Mouse (Mus musculus) left cerebral cortex, adult 6 months (tissue): ENCODE measurements around the gene Cox7a2l. TPM values are rescaled to one million over a fixed set of nuclear protein-coding genes. Genes with fewer than 3 reads are reported as not detected.

Experiments
- long read RNA-seq, 2 experiments: library from polyadenylated mRNA; unstranded; transcript quantifications; one replicate each; pipeline ENCODE4 v2.0.0; 2019 to 2020
- polyA plus RNA-seq: library from polyadenylated mRNA; unstranded; fragments of <200 nt; fragmentation: Nextera tagmentation; gene quantifications from 2 replicates; pipeline ENCODE4 v1.2.3, GENCODE M21; 2021

Gene Cox7a2l
- 484 and 597 TPM in 2 replicates for polyA plus RNA-seq
- long read RNA-seq, experiment 1, transcript Cox7a2l-201 (3 exons, 1,076 nt) = major isoform, 676 of 708 reads
- long read RNA-seq, experiment 1, partial matches to known transcripts = 3 of 708 reads
- long read RNA-seq, experiment 1, other reads (novel, unspliced or antisense) = 24 of 708 reads
- long read RNA-seq, experiment 2, transcript Cox7a2l-204 (2 exons, 903 nt) = minor isoform, 5 of 621 reads
- long read RNA-seq, experiment 2, transcript Cox7a2l-201 (3 exons, 1,076 nt) = major isoform, 560 of 621 reads
- long read RNA-seq, experiment 2, partial matches to known transcripts = 26 of 621 reads
- long read RNA-seq, experiment 2, other reads (novel, unspliced or antisense) = 26 of 621 reads

DNA sequence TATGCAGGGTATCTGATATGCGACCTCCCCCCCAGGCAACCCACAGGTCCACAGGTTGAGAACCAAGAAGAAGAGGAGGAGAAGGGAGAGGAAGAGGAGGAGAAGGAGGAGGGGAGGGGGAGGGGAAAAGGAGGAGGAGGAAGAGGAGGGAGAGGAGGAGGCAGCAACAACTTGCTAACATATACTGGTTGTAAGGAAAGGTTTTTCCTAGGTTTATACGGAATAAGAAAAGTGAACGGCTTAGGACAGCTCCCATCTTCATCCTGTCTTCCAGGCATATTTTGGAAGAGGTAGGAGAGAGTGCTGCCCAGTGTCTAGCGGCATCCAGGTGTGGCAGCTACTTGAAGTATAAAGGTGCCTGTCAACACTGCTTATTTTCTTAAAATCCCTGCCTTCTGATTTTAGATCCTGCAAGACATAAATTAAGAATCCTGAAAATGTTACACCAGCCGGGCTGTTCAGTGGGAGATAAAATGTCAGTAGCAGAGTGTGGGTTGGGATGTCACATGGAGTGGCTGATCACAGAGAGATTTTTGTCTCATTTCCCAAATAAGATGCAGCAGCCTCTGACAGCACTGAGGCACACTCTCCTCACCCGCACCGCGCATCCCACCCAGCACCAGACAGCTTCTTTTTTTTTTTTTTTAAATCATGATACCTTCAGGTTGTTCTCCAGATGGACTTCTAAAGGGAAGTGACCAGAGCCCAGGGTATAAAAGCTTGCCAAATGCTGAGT is at the start of gene Cox7a2l:
Cox7a2l (minus strand) TSS at position 51 of the 736 bp plus-strand sequence.

Other genes starting within 250 kb of the Cox7a2l start
- gene Eml4, start 166.4 kb downstream of the Cox7a2l start, polyA plus RNA-seq = 2.8 and 3.9 TPM in 2 replicates
- gene Kcng3, start 114.6 kb upstream of the Cox7a2l start, polyA plus RNA-seq = 0.31 and 0.33 TPM in 2 replicates
- gene Mta3, start 188.8 kb upstream of the Cox7a2l start, polyA plus RNA-seq = 33.3 and 33.7 TPM in 2 replicates